Mouse (Mus musculus) ovary, postnatal 14 days (tissue): ENCODE measurements around the gene Lgalsl.

Experiments used
- DNase-seq: peaks from one replicate; pipeline ENCODE4 v3.0.0; 2022; ENCODE audit warnings: low spot score

Lgalsl gene

DNA sequence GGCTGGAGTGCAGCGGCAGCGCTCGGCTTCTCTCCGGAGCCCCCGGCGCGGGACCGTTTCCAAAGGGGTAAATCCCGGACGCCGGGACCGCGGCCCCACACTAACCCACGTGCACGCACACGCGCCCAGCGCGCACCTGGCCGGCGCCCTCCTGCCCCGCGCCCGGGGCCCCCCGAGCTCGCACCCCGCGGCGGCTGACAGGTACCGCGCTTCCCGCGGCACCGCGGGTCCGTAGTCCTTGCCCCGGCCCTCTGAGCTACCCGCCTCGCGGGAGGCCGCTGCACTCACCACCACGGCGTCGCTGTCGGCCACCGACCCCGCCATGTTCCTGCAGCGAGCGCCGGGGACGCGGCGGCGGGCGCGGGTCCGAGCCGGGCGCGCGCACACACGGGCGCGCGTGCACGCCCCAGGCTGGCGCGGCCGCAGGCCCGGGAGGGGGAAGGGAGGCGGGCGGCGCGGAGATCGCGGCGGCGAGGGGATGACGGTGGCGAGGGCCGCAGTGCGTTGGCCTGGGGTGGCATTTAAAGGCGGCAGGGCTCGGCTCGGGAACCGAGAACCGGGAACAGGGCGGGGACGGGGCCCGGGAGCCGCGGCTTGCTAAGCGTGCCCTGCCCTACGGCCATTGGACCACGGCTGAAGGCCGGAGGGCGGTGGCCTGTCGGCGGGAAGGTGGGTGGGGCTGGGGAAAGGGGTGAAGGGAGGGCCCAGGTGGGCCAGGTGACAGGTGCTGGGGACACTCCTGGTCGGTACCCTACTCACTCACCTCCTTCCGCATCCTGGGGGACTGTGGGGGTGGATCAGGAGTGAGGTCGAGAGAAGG, at the start of gene Lgalsl:
Gene Lgalsl, minus strand, starts transcription at position 371 of the 820 bp plus-strand sequence.
- peak; percentile 57 for DNase-seq

GRCm38 (mm10) chr11:20878644-20879043, 47.8 kb upstream of the Lgalsl start:
- no peak for DNase-seq

DNA sequence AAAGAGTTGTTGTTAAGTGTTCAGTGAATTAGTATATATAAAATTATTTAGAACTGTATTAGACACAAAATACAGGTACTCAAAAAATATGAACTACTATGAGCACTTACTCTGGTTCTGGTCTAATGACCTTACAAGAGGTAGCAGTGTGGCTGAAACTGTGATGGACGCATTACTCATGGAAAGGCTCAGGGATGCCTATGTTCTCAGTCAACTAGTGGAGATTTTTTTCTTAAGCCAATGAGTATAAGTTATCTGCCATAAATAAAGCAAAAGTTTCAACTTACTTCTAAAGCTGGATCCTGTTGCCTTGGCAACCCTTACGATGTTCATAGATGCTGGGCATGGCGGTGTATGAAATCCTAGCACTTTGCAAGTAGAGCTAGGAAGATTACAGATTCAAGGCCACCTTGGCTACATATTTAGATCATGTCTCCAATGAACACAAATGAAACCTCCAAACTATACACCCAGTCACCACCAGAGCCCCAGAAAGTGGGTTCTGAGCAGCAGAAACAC, 46.8 kb upstream of the Lgalsl start:
- DNase-seq: no peak

DNA sequence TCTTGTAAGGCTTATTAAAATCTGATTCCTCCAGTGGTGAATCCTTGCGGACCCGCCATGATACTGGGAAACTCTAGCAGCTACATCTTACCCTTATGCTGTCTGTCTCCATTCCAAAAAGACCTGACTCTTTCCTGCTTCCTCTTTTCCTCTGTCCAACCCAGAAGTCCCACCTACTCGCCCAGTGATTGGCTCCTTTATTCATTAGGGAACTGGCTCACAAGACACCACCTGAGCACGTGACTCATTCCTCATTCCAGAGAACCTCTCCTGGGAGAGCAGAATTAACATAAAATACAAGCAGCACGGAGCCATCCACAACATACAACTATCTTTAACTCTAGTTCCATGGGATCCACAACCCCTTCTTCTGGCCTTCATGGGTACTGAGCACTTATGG, 42.5 kb upstream of the Lgalsl start:
- no peak for DNase-seq

DNA sequence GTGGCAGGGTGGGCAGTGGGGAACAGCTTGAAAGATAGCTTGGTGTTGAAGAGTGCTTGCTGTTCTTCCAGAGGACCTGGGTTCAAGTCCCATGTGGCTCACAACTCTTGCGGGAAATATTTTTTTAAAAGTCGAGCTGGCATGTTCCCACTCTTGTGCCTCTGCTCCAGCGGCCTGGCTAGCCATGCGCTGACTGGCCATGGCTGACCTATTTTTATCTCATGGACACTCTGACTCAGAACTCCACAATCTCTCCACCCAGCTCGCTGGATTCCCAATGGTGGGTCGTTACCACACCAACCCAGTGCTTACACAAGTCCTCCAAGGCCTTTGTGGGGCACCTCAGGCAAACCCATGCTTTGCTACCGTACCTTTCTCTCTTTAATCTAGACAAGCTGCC, 42.1 kb upstream of the Lgalsl start:
- no peak for DNase-seq

- no peak for DNase-seq
Observed at GRCm38 (mm10) chr11:20872444-20872843, 41.6 kb upstream of the Lgalsl start.

DNA sequence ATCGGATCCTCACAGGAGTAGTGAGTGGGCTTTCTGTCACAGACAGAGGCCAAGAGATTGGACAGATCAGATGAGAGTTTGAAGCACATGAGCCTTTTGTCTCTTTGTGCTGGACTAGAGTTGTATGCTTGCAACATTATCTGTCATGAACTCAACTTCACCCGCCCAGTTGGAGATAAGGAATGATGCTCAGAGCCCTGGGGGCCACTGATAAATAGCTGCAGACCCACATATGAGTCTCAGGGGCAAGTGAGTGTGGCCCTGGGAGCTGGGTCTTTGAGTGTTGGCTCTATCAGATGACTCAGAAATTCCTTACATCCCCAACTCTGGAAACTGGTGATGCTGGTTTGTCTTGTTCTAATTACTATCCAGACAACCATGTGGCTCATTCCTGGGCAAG, 39.1 kb upstream of the Lgalsl start:
- DNase-seq: no peak

DNA sequence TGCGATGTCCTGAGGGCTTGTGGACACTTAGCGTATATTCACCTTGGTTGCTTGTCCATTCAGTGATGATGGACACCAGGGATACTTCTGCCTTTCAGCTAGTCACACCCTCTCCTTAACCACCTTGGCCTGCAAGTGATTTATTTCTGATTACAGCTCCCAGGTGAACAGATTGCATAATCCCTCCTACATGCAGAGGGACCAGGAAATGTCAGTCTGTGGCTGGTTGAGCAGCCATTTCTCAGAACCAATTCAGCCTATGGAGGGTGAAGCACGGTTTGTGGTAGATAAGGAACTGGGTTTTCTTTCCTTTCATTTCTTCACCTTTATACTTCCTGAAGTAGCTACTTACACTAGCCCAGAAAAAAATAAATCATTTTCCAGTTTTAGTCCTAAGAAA, 34.6 kb upstream of the Lgalsl start:
- no peak for DNase-seq

DNA sequence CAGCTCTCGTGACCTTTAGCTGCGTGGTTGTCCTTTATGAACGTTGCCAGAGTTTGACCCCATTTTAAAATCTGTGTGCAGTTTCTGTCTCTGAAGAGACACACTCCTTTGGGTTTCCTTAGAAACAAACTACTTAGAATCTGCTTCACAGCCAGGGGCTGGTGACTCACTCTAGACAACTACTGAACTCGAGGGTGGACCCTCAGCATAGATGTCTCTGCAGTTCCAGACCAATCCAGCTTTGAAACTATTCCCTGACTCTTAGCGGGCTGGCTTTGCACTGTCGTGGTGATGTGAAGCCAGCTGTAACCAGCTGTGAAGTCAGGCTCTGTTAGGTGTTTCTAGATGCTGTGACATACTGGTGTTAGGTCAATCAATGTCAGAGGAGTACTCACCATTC, 33.8 kb upstream of the Lgalsl start:
- DNase-seq: no peak

DNA sequence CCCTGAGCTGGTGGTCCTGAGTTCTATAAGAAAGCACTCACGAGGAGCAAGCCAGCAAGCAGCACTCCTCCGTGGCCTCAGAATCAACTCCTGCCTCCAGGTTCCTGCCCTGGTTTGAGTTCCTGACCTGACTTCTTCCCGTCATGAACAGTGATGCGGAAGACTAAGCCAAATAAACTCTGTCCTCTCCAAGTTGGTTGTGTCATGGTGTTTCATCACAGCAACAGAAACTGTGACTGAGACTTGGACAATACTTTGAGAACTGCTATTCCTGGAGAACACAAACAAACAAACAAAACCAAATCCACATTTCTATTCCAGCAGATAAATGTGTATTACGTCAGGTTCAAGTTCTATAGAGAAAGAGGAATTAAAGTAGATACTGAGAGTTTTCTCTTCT, 31.2 kb upstream of the Lgalsl start:
- no peak for DNase-seq

GRCm38 (mm10) chr11:20860351-20860750, 29.5 kb upstream of the Lgalsl start:
- DNase-seq: no peak

DNA sequence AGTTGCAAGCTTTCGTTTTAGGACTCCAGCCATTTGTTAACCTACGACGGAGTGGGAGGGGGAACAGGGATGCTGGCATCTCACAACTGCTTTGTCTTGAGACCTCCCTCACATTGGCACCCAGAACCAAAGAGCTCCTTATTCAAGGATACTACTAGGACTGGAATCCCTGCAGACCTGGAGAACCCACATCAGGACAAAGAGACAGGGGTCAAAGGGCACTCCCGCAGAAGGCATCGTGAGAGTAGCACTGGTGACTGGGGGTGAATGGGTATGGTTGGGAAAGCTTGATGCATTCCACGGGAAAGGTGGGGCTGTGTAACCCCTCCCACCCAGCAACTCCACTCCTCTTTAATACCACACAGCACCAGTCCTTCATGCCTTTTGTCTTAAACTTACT, 29.0 kb upstream of the Lgalsl start:
- no peak for DNase-seq

GRCm38 (mm10) chr11:20858921-20859668, 28.2 kb upstream of the Lgalsl start:
- DNase-seq: peak; percentile 76

- no peak for DNase-seq
Observed at GRCm38 (mm10) chr11:20857921-20858320, 27.1 kb upstream of the Lgalsl start.

- DNase-seq: no peak
Observed at GRCm38 (mm10) chr11:20854032-20854741, 23.3 kb upstream of the Lgalsl start.

GRCm38 (mm10) chr11:20850196-20850595, 19.3 kb upstream of the Lgalsl start:
- no peak for DNase-seq

DNA sequence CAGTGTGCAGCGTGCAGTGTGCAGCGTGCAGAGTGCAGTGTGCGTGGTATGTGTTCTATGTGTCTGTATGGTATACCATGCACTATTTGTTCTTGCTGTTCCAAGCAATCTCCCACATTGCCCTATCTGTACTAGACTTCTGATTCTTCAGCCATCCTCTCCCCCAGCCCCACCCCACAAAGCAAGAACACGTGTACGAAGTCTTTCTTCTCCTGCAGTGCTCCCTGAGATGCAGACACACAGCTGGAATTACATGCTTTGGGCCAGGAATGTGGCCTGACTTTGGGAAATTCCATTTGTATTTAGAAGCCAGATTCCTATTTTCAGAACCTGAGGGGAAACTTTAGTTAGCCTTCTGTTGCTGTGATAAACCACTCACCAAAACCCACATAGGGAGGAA, 18.5 kb upstream of the Lgalsl start:
- DNase-seq: no peak

DNA sequence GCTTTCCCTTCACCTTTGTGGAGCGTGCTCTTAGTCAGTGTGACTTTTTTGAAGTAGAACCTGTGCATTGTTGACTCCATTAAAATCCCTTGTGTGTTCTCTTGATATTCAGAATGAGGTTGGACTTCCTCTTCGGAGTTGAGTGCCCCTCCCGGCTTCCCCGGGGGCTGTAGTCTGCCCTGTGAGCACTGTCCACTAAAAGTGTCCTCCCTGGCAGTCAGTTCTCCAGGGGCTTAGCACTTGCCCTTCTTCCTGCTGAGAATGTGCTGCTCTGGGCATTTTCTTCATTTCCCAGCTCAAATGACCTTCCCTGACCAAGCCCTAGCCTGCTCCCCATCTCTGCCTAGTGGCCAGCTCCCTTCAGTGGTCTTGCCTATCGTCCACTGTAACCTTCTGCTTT, 6.5 kb upstream of the Lgalsl start:
- no peak for DNase-seq

DNA sequence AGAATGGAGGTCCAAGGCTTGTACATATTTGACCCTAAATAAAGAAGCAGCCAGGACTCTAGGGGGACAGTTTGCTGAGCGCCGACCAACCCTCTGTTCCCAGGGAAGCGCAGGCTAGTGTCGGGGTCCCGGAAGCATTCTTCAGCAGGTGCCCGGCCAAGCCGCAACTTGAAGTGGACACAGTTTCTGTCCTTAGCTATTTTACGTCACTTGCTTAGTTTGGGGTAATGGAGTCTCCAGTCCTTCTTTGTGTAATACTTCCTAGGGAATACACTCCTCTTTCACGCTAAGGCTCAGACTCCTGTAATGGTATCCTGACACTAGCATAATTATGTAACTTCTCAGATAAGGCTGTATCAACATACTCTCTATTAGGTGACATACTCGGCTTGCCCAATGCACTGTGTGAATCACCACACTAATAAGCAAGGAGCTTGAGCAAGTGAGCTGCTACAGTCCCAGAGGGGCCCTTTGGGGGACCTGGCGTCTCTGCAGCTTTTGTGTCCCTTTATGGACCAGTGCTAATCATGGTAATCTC, 813 bp upstream of the Lgalsl start:
- no peak for DNase-seq

GRCm38 (mm10) chr11:20829993-20830685, 717 bp downstream of the Lgalsl start:
- no peak for DNase-seq

DNA sequence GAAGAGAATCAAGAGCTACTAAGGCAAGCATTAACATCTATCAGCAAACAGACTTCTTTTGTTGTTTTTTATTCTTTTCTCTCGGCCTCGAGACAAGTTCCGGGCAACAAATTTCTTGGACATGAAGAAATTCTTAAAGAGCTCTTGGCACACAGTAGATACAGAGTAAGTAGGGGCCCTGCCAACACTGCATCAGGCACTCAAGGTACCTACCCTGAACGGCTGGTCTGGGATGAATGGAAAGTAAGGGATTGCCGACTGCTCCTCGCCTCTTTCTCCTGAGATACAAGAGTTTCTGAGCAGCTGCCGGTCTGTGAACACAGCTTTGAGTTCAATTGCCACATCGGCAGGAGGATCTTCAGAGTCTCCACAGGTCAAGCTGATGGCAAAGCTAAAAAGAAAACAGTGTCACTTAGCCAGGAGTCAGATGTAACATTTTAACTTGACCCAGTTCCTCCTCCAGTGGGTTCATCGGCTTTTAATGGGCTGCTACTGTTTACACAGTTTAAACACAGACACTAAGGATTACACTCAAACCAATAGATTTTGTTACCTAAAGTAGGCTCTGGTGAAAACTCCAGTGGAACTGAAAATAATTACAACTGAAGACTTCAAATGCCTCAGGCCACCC, 1.7 kb downstream of the Lgalsl start:
- DNase-seq: no peak
